Mouse (Mus musculus): ENCODE results near the gene Brca1.
"Not testable (repeated sequence)": the region's sequence is repeated elsewhere in the genome, so short reads cannot be mapped to it uniquely, and the experiment has no call there.

Gene Brca1

DNA sequence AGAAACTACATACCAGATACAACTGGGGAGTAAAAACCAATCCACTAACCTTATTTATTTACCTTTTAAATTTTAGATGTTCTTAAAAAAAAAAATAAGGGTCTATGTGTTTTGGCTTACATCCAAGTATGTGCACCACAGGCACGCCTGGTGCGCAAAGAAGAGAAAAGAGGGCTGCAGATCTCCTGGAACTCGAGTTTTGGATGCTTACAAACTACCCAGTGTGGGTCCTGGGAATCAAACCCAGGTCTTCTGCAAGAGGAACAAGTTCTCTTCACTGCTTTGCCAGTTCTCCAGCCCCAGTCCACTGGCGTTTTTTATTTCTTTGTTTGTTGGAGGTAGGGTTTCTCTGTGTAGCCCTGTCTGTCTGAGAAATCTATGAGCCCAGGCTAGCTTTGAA is 25.1 kb downstream of the Brca1 start:
- DNase-seq = no peak

DNA sequence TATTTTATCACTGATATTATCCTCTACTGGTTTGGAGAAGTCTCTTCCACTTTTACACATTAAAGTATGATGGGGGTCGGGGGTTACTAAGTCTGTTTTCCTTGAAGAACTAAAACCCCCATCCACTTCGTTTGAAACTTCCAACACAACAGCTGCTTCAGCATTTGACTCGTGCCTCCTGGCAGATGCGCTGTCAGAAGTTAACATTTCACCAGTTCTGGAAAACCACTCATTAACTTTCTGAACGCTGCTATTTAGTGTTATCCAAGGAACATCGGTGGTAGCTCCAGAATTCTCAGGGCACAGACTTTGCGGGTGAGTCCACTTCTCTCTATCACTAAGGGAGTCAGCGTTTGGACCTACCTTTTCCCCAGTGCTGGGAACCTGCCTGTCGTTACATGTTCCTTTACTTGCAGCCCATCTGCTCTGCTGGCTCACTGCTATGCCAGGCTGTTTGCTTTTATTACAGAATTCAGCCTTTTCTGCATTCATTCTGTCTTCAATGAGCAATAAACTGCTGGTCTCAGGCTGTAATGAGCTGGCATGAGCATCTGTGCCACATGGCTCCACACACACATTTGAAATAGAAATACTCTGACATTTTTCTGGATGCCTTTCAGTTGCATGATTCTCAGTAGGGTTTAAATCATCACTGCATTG is 25.7 kb downstream of the Brca1 start:
- DNase-seq = peak; percentile 11 to 15

DNA sequence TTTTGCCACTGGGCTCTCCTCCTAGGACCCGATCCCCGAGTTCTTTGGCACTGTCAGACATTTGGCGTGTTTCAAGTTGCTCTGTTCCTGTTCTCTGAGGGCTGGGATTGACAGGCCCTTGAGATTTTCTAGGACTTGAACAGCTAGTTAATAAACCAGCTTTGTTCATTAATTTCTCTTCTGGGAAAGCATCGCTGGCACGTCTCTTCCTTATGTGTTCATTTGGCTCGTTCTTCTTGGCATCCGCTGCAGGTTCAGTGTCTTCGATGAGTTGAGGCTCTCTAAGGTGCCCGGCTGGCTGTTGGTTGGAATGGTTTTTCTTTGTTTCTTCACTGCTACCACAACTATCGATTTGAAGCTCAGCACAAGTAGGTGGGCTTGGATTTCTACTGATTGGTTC is 26.7 kb downstream of the Brca1 start:
- DNase-seq = peak in 1 of 2 experiments; percentile 6

DNA sequence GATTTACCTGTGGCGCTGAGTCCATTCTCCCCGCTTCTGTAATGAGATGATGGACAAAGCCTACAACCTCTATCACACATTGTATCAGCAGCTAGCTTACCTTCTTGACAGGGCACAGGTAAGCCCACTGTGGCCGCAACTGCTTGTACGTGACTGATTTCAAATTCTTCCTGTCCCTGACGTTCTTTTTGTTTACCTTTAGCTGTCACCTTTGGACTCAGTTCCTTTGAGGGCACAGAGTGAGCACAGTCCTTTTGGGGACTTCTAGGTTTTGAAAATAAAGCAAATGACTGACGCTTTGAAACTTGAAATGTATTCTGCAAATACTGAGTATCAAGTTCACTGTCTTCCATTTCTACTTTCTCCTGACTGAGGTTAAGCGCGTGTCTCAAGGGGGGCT is 27.3 kb downstream of the Brca1 start:
- no peak for DNase-seq

DNA sequence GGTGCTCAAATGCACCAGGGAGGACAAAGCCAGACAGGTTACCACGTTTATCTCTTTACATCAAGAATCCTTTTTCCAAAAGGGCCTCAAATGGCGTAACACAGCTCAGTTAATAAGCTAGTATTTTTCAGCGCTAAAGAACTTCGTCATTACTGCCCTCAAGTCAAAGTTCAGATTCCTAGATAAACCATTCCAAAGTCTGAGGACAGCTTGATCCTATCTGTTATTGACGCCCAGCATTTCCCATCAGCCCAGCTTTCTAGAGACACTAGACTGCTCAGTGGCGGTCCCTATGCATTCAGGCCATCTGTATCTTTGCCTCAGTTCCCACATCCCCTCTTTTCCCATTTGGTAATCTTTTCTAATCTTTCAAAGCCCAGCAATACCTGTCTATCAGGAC is 32.4 kb downstream of the Brca1 start:
- DNase-seq = no peak

DNA sequence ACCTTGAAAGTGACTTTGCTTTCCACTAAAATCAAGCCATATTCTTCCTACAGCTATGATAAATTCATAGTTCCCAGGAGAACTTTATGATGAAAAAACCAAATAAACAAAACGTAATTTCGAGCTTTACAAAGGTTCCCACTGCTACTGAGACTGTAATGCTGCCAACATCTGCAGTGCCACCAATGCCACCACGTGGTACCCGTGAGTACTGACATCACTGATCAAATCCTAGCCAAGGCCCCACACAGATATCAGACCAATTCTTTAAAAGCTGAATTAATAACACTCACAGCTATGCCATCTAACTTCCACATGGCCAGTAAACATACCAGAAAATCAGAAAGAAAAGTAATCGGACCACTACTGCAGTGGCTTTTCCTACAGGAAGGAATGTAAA is 32.8 kb downstream of the Brca1 start:
- no peak for DNase-seq

DNA sequence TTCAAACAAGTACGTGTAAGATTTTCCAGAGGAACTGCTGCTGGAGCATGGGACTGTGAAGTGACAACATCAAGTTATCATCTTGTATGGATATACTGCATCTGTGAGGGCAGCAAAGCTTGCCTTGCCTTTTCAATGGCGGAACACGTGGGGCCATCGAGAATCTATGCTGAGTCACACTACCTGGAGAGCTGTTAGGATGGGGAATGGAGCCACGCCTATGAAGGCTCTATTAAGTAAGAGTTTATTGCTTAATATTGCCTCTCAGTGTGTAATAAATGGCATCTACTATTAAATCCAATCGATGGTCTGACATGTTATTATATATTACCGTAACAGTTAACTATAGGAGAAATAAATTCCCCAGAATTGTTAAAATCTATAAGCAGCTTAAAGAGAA is 44.7 kb downstream of the Brca1 start:
- DNase-seq = no peak

DNA sequence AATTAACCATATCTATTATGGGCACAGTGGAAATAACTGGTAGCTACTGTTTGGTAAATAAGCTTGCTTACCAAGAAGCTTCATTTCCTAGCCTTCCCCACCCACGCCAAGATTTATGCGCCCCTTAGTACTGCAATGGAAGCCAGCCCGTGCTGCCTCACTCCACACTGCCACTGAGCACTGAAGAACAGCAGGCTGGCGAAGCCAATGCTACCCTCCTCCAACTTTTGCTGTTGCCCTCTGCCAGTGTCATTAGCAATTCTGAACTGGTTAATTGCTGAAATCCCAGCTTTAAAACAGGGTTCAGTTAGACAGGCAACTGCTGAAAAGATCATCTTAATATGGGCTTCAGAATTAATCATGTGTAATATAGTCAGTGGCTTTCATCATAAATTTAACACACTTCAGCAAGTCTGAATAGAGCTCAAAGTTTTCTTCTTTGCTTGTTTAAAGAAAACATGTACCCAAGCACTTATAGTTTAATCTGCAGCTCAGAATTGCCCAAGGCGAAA is 45.4 kb downstream of the Brca1 start:
- DNase-seq = no peak

DNA sequence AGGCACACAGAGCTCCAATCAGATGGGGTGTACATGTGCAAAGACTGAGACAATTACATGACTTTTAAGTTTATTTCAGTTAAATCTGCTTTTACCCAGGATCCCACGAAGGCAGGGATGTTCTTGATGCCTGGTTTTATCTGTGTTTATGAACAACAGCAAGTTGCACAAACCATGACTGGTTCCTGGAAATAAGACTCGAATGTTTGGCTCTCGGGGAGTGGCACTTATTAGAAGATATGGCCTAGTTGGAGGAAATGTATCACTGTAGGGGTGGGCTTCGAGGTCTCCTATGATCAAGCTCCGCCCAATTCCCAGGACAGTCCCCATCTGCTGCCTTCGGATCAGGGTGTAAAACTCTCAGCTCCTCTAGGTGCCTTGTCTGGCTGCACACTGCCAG is 65.6 kb downstream of the Brca1 start:
- DNase-seq = no peak

DNA sequence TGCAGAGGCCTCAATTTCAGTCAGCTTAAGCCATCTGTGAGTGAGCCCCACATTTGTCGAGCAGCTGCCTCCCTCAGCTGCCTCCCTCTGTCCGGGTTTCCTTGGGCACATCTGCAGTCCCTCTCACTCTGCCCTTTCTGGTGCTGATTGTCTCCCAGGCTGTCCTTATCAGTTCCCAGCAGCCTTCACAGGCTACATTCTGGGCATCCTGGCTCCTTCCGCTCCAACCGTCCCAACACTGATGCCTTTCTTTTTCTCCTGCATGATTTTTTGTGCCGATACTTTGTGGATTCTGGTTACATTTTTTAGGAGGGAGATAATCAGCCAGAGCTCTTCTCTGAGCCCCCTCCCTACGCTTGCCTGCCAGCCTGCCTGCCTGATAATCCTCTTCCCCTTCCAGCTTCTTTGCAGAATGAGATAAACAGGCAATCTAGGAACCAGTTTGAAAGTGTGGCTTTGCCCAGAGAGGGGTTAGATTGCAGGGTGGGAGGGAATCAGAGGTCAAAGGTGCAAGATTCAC is 66.2 kb downstream of the Brca1 start:
- DNase-seq = no peak

DNA sequence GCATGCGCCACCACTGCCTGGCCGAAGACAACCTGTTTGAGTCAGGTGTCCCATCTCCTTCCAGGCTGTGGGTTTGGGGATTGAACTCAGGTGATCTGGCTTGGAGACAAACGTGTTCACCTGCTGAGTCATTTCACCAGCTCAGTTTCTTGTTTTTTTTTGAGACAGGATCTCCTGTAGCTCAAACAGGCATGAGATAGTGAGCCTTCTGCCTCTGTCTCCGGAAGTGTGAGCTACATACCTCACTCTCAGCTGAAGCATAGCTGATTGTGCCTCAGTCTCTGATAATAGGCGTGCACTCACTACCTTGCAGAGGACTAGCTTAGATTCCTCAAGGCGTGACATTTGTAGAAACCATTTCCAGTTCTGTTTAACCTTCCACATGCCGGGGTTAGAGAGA is 66.9 kb downstream of the Brca1 start:
- no peak for DNase-seq

DNA sequence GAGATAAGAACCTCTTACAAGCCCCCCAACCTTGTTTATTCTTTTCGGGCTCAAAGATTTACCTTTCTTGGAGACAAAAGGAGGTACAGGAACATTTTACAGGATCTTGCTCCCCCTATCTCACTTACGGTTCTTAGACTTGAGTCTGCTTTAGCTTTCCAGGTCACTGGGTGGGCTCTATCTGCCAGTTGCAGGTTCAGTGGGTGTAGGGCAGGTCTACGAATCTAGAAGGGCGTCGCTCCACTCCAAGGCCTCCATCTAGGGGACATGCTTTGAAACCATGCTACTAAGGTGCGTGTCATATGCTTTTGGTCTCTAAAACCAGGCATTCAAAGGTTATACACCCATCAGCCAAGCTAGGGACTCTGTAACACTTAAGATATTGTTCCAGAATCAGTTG is 67.5 kb downstream of the Brca1 start:
- no peak for DNase-seq

DNA sequence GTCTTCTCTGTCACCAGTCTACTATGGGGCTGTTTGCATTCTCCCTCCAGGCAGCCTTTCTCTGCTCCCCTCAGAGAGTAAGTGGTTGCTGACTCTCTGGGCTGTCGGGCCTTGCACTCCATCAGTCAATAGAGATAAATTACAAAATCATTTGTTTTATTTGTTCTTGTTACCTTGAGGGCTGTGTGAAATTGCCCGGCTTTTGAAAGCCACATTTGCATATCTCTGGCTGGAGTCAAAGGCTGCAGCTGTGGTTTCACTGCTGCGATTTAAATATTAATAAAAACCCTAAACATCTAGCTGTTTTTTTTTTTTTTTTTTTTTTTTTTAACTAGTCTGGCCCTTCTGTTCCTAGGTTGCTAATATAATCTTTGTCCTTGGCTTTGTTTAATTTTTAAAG is 68.0 kb downstream of the Brca1 start:
- DNase-seq = no peak

DNA sequence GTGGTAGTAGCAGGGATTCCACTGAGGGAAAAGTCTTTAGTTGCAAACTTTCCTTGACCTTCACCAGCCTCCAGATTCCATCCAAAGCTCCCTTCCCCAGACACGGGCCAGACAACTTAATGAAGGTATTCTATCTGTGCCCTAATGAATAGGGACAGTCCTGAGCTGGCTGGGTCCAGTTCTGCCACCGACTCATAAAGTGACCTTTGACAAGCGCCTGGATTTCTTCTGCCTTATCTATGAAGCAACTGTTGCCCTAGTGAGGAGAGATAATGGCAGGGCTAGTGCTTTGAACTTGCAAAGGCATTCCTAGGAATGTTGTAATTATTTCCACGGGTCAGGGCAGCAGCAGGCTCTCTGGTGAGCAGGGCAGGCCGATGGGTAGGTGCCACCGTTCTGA is 70.8 kb downstream of the Brca1 start:
- DNase-seq = no peak

DNA sequence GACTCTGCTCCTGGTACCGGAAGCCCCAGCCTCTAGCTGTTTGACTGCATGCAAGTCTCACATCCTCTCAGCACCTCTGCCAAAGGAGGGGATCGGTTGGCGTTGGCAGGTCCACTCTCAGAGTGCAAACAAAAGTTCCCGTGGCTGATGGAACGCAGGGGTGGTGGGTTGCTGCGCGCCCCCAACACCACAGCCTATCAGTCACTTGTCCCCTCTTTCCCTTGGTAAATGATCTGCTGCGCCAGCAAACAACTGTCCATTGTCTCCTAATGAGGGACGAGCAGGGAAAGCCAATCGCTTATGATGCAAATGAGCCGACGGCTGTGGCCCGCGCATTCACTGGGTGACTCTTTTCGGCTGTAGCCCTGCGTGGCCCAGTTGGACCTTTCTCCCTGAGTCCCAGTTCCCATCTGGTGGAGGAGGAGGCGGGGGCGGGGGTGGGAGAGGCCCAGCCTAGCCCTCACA is 72.6 kb downstream of the Brca1 start:
- DNase-seq = no peak

DNA sequence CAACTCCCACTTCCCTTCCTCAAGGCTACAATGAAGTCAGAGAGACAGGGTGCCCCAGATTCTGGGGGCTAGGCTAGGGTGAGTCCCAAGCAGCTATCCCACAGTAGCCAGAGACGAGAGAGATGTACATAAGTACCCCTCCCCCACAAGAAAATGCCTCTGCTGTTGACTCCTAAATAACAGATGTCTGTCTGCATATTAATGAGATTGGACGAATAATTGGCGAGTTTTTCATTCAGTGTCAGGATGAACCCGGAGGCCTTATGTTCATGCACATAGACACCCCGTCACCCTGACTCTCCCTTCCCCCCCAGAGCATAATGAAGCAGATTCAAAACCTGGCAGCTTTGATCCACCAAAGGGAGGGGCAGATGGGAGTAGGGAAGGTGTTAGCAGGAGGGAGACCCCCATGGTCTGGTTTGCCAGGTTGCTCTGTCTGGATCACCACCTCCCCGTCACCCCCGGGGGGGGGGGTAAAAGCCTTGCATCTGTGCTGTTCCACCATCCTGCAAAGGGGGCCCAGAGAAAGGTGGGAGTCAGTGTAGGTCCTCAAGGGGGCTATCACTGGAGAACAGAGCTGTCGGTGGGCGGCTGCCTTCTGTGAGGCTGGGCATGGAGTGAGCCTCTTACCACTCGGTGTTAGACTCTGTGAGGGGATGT is 74.1 kb downstream of the Brca1 start:
- DNase-seq = no peak

DNA sequence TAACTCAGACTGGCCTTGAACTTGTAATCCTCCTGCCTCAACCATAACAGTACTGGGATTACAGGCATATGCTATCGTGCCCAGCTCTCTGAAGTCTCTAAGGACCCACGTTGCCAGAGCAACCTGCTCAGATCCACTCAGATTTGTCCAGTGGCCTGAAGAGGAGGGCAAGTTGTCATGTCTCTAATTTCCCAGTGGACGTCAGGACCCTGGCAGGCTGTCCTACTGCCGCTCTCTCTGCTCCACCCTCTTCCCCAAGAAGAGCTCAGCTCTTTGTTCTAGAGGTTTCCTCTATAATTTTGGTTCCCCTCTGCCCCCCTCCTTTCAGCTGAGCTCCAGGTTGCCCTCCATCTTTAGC is 74.6 kb downstream of the Brca1 start:
- no peak for DNase-seq

DNA sequence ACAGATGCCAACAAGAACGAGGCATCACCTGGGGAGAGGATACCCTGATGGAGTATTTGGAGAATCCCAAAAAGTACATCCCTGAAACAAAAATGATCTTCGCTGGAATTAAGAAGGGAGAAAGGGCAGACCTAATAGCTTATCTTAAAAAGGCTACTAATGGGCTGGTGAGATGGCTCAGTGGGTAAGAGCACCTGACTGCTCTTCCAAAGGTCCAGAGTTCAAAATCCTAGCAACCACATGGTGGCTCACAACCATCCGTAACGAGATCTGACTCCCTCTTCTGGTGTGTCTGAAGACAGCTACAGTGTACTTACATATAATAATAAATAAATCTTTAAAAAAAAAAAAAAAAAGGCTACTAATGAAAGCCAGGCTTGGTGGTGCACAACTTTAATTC is 75.4 kb downstream of the Brca1 start:
- not testable (repeated sequence) for DNase-seq

DNA sequence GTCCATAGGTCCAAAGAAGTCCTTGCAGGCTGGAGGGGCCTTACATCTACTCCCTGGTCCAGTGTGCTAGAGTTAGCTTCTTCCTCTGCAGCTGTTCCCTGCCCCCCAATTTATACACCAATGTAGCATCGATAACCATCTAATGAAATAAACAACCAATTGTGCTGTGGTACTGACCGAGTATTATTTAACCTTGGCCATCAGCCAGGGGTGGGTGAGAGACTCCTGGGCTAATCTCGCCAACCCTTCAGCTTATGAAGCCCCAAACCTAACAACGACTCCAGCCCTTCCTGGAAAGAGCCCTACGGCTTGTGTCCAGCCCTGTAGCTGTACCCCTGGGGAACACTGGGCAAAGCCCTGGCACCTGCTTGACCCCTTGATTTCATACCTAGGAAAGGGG is 77.5 kb downstream of the Brca1 start:
- no peak for DNase-seq

DNA sequence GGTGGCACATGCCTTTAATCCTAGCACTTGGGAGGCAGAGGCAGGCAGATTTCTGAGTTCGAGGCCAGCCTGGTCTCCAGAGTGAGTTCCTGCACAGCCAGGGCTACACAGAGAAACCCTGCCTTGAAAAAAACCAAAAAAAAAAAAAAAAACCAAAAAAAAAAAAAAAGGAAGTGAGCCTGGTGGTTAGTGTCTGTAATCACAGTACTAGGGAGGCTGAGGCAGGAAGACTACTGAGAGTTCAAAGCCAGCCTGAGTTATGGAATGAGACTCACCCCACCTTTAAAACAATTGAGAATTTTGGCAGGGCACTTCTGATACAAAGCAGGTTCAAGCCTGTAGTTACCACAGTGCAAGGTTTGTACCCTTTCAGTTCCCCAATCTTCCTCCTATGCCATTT is 78.1 kb downstream of the Brca1 start:
- not testable (repeated sequence) for DNase-seq

DNA sequence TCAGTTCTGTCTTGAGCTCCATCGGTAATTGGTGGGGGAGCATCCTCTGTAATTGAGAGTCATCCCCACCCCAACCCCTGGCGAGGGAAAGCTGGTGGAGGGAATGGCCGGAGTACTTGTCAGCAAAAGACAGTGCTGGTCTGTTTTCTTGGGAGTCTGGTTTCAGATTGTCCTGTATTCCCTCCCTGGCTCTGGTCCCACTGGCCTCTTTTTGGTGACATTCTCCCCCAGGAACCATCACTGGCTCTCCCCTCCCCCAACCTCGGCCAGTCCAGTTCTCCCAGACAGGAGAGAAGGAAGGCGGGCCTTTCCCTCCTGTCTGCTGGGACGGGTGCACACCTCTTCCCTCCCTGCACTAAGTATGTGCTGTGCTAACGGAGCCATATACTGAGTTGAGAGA is 79.4 kb downstream of the Brca1 start:
- peak in 1 of 2 experiments; percentile 46 for DNase-seq

DNA sequence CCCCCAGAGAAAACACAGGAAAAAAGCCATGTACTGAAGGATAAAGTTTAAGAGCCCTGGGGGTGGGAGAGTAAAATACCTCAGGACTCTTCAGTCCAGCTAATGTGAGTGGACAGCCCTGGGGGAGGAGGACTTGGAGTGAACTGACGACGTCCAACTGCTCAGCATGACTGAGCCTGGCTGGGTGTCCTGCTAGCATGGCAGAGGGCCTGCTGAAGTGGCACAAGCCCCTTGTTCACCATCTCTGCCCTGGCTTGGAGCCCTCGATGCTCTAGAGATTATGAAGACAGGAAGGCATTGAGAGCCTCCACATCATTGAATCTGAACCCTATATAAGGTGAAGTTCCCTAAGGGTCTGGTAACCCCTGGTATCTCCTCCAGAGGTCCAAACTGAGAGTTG is 79.8 kb downstream of the Brca1 start:
- no peak for DNase-seq

DNA sequence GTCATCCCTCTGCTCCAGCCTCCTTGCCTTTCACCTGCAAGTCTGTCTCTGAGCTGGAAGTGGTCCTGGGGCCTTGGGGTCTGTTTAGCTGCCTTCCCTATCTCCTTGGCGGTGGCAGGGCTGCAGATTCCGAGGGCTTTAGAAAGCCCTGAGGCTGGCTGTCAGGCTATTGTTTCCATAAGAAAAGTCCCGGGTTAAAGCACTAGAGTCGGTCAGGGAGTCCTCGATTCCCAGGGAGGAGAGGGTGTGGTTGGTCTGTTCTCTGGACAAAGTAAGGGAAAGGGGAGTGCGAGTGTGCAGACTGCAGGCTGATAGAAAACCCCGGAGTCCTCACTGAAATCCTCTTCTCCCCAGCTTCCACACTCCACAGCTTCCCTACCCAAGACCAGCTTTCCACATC is 81.5 kb downstream of the Brca1 start:
- no peak for DNase-seq

DNA sequence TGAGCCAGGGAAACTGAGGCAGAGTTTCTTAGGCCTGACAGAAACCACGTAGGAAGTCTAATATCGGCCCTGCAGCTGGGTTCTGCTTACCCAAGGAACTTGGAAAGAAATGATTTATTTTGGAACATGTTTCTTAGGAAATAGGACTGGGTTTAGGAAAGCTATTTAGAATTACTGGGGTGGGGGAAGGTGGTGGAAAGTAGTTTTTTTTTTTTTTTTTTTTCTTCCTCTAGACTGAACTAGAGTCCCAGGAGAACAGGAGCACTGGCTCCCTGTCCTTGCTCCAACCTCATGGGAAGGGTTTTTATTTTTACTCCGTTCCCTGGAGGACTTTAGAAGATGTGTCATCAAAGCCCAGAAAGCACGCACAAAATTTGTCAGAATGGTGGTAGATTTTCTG is 82.6 kb downstream of the Brca1 start:
- DNase-seq = no peak

DNA sequence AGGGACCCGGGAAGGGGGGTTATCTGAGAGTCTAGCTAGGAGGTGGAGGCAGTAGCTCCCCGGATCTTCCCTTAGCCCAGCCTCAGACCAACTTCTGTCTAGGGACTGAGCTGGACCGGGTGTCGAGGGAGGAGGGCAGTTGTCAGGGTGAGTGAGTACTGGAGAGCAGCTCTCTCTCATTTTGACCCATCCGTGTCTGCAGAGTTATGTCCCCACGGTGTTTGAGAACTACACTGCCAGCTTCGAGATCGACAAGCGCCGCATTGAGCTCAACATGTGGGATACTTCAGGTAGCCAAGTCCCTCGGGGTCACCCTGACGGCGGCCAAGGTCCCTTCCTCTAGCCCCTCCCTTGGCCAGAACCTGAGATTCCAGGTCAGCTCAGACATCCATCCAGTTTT is 83.0 kb downstream of the Brca1 start:
- DNase-seq = no peak

Data from cerebellum, postnatal 25 days (tissue).